Mouse (Mus musculus) E14TG2a.4 (cell line): ENCODE measurements around the gene Agtpbp1.

Experiments
- H3K27me3 ChIP-seq: 2 replicates; pipeline ENCODE4 v1.6.1; 2014; ENCODE audit warnings: low read length, control low read depth; ENCODE audit not compliant: insufficient read depth
- H3K36me3 ChIP-seq: 2 replicates; pipeline ENCODE4 v1.6.1; 2014; ENCODE audit warnings: low read length, control low read depth; ENCODE audit not compliant: insufficient read depth
- H3K4me1 ChIP-seq: replicated peaks from 2 replicates; pipeline ENCODE4 v1.6.1; 2014; ENCODE audit warnings: low read depth, low read length, control low read depth
- H3K4me3 ChIP-seq: replicated peaks from 2 replicates; pipeline ENCODE4 v1.5.1; 2014; ENCODE audit warnings: mild to moderate bottlenecking, low read length
- H3K9me3 ChIP-seq: 2 replicates; pipeline ENCODE4 v1.6.1; 2014; ENCODE audit warnings: low read length, control low read depth
- CTCF ChIP-seq: conservative IDR thresholded peaks from 2 replicates; pipeline ENCODE4 v1.5.1; 2014; ENCODE audit warnings: low read length
- NANOG ChIP-seq: IDR thresholded peaks from 2 replicates; pipeline ENCODE4 v1.6.1; 2014; ENCODE audit warnings: borderline replicate concordance, low read length, mixed read lengths
- POU5F1 ChIP-seq: IDR thresholded peaks from 2 replicates; pipeline ENCODE4 v1.6.1; 2014; ENCODE audit warnings: low read length, borderline replicate concordance

Gene Agtpbp1

DNA sequence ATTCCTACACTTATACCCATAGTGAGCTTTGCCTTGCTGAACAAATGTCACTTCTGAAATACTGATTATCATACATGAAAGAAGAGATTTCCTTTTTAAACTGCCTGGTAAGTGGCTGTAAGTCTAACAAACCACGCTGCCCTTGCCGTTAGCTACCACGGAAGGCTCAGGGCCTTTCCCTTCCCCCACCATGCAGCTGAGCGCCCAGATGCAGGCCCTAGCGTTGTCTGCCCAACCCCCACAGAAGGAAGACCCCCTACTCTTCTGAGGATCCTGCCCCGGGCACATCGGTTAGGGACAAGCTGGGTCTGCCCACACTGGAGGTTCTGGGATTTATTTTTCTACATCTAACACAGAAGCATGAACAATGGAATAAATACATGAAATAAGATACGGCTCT lies 89.2 kb downstream of the Agtpbp1 start:
- Histone ChIP-seq H3K4me3 (no peak overlapping the region), H3K9me3 (no peaks in the 10 kb centered on the region), H3K27me3 (no peaks in the 10 kb centered on the region), H3K4me1 (peaks cover 5% of the 10 kb centered on the region), H3K36me3 (peaks cover 31% of the 10 kb centered on the region)
- TF ChIP-seq CTCF (no peak), NANOG (no peak), POU5F1 (no peak)

DNA sequence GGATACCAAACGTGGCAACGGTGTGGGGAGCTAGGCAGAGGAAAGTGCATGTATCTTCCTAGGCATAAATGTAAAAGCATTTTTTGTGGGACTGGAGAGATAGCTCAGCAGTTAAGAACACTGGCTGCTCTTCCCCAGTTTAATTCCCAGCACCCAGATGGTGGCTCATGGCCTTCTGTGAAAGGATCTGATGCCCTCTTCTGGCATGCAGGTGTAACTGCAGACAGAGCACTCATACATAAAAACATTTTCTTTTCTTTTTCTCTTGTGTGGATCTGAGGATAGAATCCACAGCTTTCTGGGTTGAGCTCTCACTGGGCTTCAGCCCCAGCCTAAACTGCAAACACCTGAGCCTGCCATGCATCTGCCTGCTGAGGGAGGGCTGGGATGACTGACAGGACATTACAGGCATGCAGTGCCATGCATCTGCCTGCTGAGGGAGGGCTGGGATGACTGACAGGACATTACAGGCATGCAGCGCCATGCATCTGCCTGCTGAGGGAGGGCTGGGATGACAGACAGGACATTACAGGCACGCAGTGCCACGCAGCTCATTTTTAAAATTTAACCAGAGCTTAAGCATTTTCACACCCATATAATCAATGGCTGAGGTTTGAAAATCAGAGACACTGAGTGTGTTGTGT lies 90.3 kb downstream of the Agtpbp1 start:
- Histone ChIP-seq H3K9me3 (no peaks in the 10 kb centered on the region), H3K36me3 (peaks cover 24% of the 10 kb centered on the region), H3K27me3 (no peaks in the 10 kb centered on the region), H3K4me1 (peaks cover 5% of the 10 kb centered on the region), H3K4me3 (no peak overlapping the region)
- TF ChIP-seq POU5F1 (no peak), CTCF (peak; percentile 87)

DNA sequence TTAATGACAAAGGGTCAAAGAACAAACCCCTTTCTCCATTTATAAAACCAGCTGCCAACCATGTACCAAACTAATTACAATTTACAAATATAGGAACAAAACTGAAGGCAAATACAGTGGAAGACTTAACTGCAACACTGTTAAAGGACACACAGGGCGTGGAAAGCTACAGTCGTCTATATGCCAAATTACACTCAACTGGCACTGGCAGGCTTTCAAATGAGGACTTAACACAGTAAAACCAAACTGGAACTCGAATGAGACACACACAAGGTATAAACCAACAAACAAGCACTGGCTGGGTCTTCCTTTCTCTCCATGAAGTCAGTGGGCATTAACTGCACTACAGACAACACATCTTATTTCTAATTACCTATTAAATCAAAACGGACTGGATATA lies 94.3 kb downstream of the Agtpbp1 start:
- Histone ChIP-seq H3K4me3 (no peak overlapping the region), H3K4me1 (peaks cover under 1% of the 10 kb centered on the region; the same call in 1 of the 2 replicates), H3K36me3 (peaks cover 14% of the 10 kb centered on the region), H3K9me3 (no peaks in the 10 kb centered on the region), H3K27me3 (no peaks in the 10 kb centered on the region)
- TF ChIP-seq NANOG (no peak), POU5F1 (no peak), CTCF (no peak)

DNA sequence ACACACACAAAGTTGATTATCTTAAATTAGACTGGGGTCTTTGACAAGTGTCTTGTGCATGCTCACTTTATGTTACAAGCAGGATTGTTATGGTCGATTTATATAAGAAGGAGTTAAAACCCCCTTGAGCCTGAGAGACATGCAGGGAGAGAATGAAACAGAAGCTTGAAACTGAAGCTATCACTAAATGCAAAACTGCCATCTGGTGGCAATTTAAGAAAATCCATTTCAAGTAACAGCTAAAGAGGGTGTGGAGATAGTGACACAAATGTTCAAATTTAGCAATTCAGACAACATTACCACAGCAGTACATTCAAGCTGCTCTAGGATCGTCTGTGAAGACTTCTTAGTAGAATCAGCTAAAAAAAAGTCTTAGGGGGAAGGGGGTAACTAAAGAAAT lies 95.9 kb downstream of the Agtpbp1 start:
- TF ChIP-seq POU5F1: no peak
- TF ChIP-seq NANOG: no peak
- no peak; the same call in 1 of the 2 replicates for TF ChIP-seq CTCF
- H3K9me3 ChIP-seq: no peaks in the 10 kb centered on the region
- H3K4me1 ChIP-seq: no peaks in the 10 kb centered on the region
- H3K27me3 ChIP-seq: no peaks in the 10 kb centered on the region
- no peak overlapping the region for H3K4me3 ChIP-seq
- H3K36me3 ChIP-seq: 0 out of 2 replicates have a peak, but pooled peaks cover 1% of the 10 kb centered on the region

DNA sequence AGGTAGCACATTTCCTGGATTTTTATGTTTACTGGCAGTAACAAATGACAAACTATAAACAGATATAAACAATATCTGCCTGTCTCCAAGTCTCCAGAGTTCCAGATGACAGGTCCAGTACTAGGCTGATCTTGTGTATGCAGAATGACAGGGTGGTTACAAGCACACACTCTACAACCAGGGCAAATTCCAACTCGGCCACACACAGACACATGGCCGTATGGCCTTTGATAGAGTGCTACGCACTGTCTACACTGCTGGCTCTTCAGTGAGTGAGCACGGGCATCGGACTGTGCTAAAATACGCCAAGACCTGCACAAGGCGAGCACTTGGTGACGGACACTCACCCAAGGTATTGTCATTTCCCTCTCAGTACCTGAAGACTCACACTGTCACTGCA lies 97.7 kb downstream of the Agtpbp1 start:
- Histone ChIP-seq H3K27me3 (no peaks in the 10 kb centered on the region), H3K36me3 (no peaks in the 10 kb centered on the region), H3K4me1 (no peaks in the 10 kb centered on the region), H3K4me3 (no peak overlapping the region), H3K9me3 (no peaks in the 10 kb centered on the region)
- TF ChIP-seq POU5F1: no peak
- TF ChIP-seq CTCF: no peak
- no peak for TF ChIP-seq NANOG

DNA sequence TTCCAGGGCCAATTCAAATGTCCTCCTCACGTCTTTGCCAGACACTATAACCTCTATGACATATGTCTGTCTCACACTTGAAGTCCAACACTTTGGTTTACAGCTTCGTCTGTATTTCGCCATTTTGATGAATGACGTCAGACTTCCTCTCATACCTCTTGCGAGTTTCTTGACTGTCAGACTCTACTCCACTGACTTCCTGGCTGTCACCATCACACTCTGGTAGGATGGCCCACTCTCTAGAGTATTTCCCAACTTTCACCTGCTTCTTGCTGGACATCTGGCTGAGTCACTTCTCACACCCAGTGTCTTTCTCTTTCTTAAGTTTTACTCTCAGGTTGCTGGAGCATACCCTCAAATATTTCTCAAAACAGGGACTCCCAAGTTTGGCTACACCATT lies 98.8 kb downstream of the Agtpbp1 start:
- no peaks in the 10 kb centered on the region for H3K36me3 ChIP-seq
- H3K9me3 ChIP-seq: no peaks in the 10 kb centered on the region
- H3K4me3 ChIP-seq: no peak overlapping the region
- no peaks in the 10 kb centered on the region for H3K27me3 ChIP-seq
- no peaks in the 10 kb centered on the region for H3K4me1 ChIP-seq
- TF ChIP-seq NANOG: no peak

DNA sequence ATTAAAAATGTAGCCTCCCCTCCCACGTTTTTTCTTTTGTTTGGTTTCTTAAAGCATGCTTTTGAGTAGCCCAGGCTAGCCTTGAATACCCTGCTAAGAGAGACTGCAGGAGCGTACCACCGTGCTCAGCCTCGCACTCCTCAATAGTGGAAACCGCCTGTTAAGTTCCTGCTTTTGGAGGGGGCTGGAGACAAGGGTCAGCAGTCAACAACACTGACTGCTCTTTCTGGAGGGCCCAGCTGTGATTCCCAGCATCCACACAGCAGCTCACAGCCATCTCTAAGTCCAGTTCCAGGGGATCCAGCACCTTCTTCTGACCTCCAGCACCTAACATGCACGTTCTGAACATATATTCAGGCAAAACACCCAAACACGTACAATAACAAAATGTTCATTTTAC lies 99.6 kb downstream of the Agtpbp1 start:
- H3K4me1 ChIP-seq: no peaks in the 10 kb centered on the region
- TF ChIP-seq CTCF (no peak), POU5F1 (no peak), NANOG (no peak)
- H3K36me3 ChIP-seq: no peaks in the 10 kb centered on the region
- no peaks in the 10 kb centered on the region for H3K27me3 ChIP-seq
- H3K4me3 ChIP-seq: no peak overlapping the region
- no peaks in the 10 kb centered on the region for H3K9me3 ChIP-seq

DNA sequence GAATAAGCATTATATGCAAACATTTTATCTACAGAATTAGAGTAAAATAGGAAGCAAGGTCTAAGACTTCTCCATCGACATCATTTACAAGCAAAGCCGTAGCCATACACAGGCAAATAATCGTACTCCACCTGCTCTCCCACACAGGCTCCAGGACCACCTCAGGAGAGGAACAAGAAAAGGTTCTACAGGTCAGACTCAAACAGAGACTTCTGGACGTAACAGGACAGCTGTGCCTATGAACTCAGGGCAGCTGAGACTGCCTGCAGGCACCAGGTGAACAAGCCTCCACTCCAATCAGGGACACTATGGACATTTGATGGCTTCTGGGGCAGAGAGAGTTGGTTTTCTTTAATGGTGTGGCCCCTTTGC lies 103.6 kb downstream of the Agtpbp1 start:
- H3K4me1 ChIP-seq: peaks cover 12% of the 10 kb centered on the region
- H3K4me3 ChIP-seq: no peak overlapping the region
- no peaks in the 10 kb centered on the region for H3K9me3 ChIP-seq
- peaks cover 5% of the 10 kb centered on the region for H3K36me3 ChIP-seq
- no peak for TF ChIP-seq CTCF
- no peak for TF ChIP-seq NANOG
- no peak for TF ChIP-seq POU5F1
- H3K27me3 ChIP-seq: no peaks in the 10 kb centered on the region
